Mouse (Mus musculus) forebrain, embryonic 11.5 days (tissue): Measurements from ENCODE around the gene Arhgef11. TPM values are rescaled to one million over a fixed set of nuclear protein-coding genes. Genes with fewer than 3 reads are reported as not detected.
A peak's percentile ranks its signal among the peaks of the same experiment; 100 is the strongest.
"Not testable (repeated sequence)": the region's sequence is repeated elsewhere in the genome, so short reads cannot be mapped to it uniquely, and the experiment has no call there.

Source experiments
- ATAC-seq: fragments of 200-750 bp; cut with Nextera tagmentation; replicated peaks from 2 replicates; pipeline ENCODE4 v1.8.0; 2017; ENCODE audit warnings: moderate TSS enrichment; ENCODE audit not compliant: low FRiP score
- DNase-seq: peaks from one replicate; pipeline ENCODE4 v3.0.0-alpha.2; 2017; ENCODE audit warnings: low spot score
- H3K27ac ChIP-seq: fragments of 300-500 bp; sonication (generic); 2 replicates; pipeline ENCODE4 v1.5.1; 2014; ENCODE audit warnings: low read depth, low read length
- H3K27me3 ChIP-seq: fragments of 300-500 bp; sonication (generic); 2 replicates; pipeline ENCODE4 v1.6.1; 2014; ENCODE audit warnings: mild to moderate bottlenecking, low read length, mixed read lengths; ENCODE audit not compliant: control insufficient read depth, insufficient read depth
- H3K36me3 ChIP-seq: fragments of 300-500 bp; sonication (generic); 2 replicates; pipeline ENCODE4 v1.6.1; 2014; ENCODE audit warnings: mild to moderate bottlenecking, low read length, moderate library complexity, mixed read lengths; ENCODE audit not compliant: control insufficient read depth, insufficient read depth
- H3K4me1 ChIP-seq: fragments of 300-500 bp; sonication (generic); replicated peaks from 2 replicates; pipeline ENCODE4 v1.6.1; 2014; ENCODE audit warnings: low read length, mixed read lengths; ENCODE audit not compliant: control insufficient read depth, insufficient read depth
- H3K4me2 ChIP-seq: fragments of 300-500 bp; sonication (generic); 2 replicates; pipeline ENCODE4 v1.6.1; 2014; ENCODE audit warnings: low read depth, mild to moderate bottlenecking, low read length, moderate library complexity, mixed read lengths; ENCODE audit not compliant: severe bottlenecking
- H3K4me3 ChIP-seq: fragments of 300-500 bp; sonication (generic); 2 replicates; pipeline ENCODE4 v1.5.1; 2014; ENCODE audit warnings: low read depth, low read length
- H3K9ac ChIP-seq: fragments of 300-500 bp; sonication (generic); 2 replicates; pipeline ENCODE4 v1.6.1; 2014; ENCODE audit warnings: low read length
- H3K9me3 ChIP-seq: fragments of 300-500 bp; sonication (generic); 2 replicates; pipeline ENCODE4 v1.6.1; 2016; ENCODE audit warnings: low read length, mixed read lengths; ENCODE audit not compliant: control insufficient read depth
- WGBS: fragments of 180-500 bp; shearing (Covaris S2); extraction: QIAGEN DNeasy Blood & Tissue Kit; methylation state at CpG from one replicate; pipeline ENCODE4 v1.1.7; 2014; 5-methylcytosine and 5-hydroxymethylcytosine counted together
- polyA plus RNA-seq: library from polyadenylated mRNA; unstranded; fragments of >200 nt; fragmentation: Nextera tagmentation; extraction: Ambion mirVana; gene quantifications from 2 replicates; pipeline ENCODE4 v1.2.1, GENCODE M21; 2014

Arhgef11 gene
- 17.3 and 20.1 TPM in 2 replicates for polyA plus RNA-seq

DNA sequence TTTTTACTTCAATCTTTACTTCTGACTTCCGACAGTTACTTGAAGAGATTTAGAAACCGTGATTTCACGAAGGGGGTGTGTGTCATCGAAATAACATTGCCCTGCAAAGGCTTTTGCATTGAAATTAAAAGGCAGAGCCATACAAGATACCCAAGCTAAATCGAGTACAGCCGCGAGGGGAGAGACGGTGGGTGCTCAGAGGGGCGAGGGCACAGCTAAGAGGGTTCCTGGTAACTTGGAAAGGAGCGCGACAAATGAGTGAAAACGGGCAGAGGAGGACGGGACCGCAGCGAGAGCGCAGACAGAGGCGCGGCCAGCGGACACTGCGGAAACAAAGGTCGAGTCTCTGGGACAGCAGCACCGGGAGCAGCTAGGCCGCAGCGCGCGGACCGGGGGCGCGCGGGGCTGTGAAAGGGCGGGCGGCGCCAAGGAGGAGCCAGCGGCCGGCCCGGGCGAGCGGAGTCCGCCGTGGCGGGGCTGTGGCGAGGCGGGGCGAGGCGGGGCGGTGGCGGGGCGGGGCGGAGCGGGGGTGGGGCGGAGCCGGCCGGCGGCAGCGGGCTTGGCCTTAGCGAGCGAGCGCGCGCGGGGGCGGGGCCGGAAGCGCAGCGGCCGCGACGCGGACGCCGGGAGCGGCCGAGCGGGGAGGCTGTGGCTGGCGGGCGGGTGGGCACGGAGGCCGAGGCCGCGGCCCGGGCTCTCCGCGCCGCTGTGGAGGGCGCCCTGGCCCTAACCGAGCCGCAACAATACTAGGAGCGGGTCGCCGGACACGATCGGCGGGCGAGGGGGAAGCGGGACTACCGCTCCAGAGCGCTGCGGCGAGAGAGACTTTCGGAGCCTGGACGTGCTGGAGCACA, at the start of gene Arhgef11:
Gene Arhgef11, plus strand, starts transcription at position 603 of the 854 bp plus-strand sequence.
- Histone ChIP-seq H3K27me3 (no peaks in the 10 kb centered on the region), H3K9ac (peak within 1 kb of the TSS; percentile 87), H3K36me3 (no peaks in the 10 kb centered on the region), H3K4me1 (peaks cover 21% of the 10 kb centered on the region), H3K4me3 (peak within 1 kb of the TSS; percentile 78), H3K9me3 (no peaks in the 10 kb centered on the region), H3K27ac (peak within 1 kb of the TSS; percentile 81), H3K4me2 (peak within 1 kb of the TSS; percentile 78)
- DNase-seq: peak; percentile 93
- peak; percentile 94 for ATAC-seq
- 1% methylated on average over 74 of the region's 101 CpGs for WGBS

DNA sequence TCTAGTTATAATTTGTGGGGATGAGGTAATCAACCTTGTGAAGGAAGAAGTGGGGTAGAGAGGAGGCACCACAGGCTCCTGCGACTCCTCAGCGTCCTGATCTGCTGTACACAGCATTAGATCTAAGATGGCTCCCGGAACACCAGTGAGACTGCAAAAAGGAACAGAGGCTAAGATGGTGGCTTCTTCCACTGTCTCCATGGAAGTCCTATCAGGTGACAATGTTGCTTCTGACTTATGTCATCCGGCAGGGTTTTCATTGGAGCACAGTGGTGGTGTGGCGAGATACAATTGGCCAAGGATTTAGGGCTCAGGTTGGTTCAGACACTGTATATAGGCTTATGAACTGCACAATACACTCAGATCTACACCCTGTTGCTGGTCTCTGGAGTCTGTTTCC, 48.7 kb upstream of the Arhgef11 start:
- Histone ChIP-seq H3K9ac (no peak overlapping the region), H3K36me3 (no peaks in the 10 kb centered on the region), H3K4me2 (no peak overlapping the region), H3K27me3 (no peaks in the 10 kb centered on the region), H3K27ac (no peak overlapping the region), H3K4me1 (no peaks in the 10 kb centered on the region), H3K4me3 (no peak overlapping the region), H3K9me3 (no peaks in the 10 kb centered on the region)
- 96% methylated on average over 5 of the region's 5 CpGs for WGBS
- ATAC-seq: no peak
- DNase-seq: no peak

DNA sequence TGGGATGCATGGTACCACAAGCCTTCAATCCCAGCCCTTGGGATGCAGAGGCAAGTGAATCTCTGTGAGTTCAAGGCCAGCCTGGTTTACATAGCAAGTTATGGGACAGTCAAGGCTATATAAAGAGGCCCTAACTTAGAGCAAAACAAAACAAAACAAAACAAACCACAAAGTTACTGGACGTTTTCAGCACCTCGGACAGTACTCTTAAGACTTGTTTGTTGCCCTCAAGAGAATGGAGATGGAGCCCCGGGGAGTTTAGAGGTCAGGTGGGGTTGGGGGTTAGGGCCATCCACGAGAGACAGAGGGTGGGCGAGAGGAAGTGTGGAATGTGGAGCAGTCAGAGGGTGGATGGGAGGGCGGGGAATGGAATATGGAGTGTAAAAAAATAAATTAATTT, 41.6 kb upstream of the Arhgef11 start:
- ATAC-seq (no peak), DNase-seq (no peak)
- no peaks in the 10 kb centered on the region for H3K36me3 ChIP-seq
- H3K27ac ChIP-seq: no peak overlapping the region
- H3K4me1 ChIP-seq: no peaks in the 10 kb centered on the region
- H3K9ac ChIP-seq: no peak overlapping the region
- WGBS: 33% methylated on average over 6 of the region's 6 CpGs
- no peak overlapping the region for H3K4me2 ChIP-seq
- H3K27me3 ChIP-seq: no peaks in the 10 kb centered on the region
- no peaks in the 10 kb centered on the region for H3K9me3 ChIP-seq
- H3K4me3 ChIP-seq: no peak overlapping the region

GRCm38 (mm10) chr3:87582259-87582658, 35.1 kb upstream of the Arhgef11 start:
- Histone ChIP-seq H3K27ac (no peak overlapping the region), H3K4me1 (no peaks in the 10 kb centered on the region), H3K36me3 (no peaks in the 10 kb centered on the region), H3K9ac (no peak overlapping the region), H3K4me2 (no peak overlapping the region), H3K27me3 (no peaks in the 10 kb centered on the region), H3K9me3 (no peaks in the 10 kb centered on the region), H3K4me3 (no peak overlapping the region)
- WGBS: 94% methylated on average over 4 of the region's 4 CpGs
- ATAC-seq (no peak), DNase-seq (no peak)

DNA sequence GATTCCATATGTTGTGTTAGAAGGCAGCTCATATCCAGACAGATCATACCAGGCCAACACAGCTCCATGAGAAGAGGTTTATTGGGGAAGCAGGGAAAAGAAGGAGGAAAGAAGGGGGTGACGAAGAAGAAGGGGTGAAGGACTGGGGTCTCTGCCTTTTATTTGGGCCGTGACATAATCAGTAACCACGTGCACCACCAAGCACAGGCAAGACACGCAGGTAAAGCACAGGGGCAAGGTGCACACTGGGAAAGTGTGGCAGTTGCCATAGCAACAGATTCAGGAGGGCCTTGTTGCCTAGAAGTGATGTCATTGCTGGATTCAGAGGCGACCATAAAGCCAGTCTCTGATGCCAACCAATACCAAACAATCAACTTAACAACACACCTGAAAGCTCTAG, 23.6 kb upstream of the Arhgef11 start:
- Histone ChIP-seq H3K36me3 (no peaks in the 10 kb centered on the region), H3K4me3 (no peak overlapping the region), H3K4me1 (no peaks in the 10 kb centered on the region), H3K9ac (no peak overlapping the region), H3K27ac (no peak overlapping the region), H3K27me3 (no peaks in the 10 kb centered on the region), H3K9me3 (no peaks in the 10 kb centered on the region), H3K4me2 (no peak overlapping the region)
- ATAC-seq (no peak), DNase-seq (no peak)
- WGBS: 75% methylated on average over 5 of the region's 5 CpGs

DNA sequence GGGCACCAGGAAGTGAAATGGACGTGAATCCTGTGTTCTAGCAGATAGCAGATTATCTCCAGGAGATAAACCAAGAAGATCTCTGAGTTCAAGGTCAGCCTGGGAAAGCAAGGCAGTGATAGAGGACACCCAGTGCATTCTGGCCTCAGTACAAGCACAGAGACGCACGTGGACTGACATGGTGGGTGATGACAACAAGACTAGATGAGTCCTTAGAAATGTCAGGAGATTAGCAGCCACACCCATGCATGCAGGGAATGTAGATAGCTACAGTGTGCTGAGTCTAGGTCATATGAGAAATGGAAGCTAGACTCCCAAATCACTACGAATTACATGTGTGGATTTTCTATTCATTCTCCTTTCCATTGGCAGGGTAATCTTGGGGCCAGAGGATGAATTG, 22.0 kb upstream of the Arhgef11 start:
- not testable (repeated sequence) for H3K4me1 ChIP-seq, ATAC-seq, H3K9ac ChIP-seq, DNase-seq, H3K27me3 ChIP-seq, H3K36me3 ChIP-seq, H3K4me2 ChIP-seq, H3K9me3 ChIP-seq, H3K27ac ChIP-seq, H3K4me3 ChIP-seq
- 82% methylated on average over 4 of the region's 4 CpGs for WGBS

- H3K27me3 ChIP-seq, H3K4me3 ChIP-seq, H3K4me1 ChIP-seq, H3K36me3 ChIP-seq, H3K9me3 ChIP-seq, H3K4me2 ChIP-seq, H3K27ac ChIP-seq, H3K9ac ChIP-seq, DNase-seq, ATAC-seq: not testable (repeated sequence)
- 92% methylated on average over 15 of the region's 15 CpGs for WGBS
Observed at GRCm38 (mm10) chr3:87601077-87601476, 16.3 kb upstream of the Arhgef11 start.

DNA sequence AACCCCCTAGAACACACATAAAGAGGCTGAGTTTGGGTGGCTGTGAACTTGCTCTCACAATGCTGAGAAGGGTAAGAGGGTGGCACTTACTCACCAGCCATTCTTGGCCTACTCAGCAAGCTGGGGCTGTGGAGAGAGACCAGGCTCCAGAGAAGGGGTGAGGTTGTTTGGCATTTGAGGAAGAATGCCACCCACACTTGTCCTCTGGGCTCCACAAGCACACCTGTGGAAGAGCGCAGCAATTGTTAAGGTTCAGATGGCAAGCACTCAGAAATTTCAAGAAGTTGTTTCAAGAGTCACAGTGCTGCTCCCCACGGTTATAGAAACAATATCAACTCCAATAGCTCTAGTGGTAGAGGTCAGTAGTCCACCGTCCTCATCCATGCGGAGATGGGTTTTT, 1.0 kb upstream of the Arhgef11 start:
- Histone ChIP-seq H3K9ac (peak overlapping the region; percentile 87; the same call in 1 of the 2 replicates), H3K4me2 (no peak overlapping the region), H3K9me3 (no peaks in the 10 kb centered on the region), H3K27me3 (no peaks in the 10 kb centered on the region), H3K27ac (no peak overlapping the region), H3K4me1 (peaks cover 21% of the 10 kb centered on the region), H3K36me3 (no peaks in the 10 kb centered on the region), H3K4me3 (no peak overlapping the region; the same call in 1 of the 2 replicates)
- no peak for DNase-seq
- 71% methylated on average over 4 of the region's 4 CpGs for WGBS
- no peak for ATAC-seq

GRCm38 (mm10) chr3:87617811-87618130, 412 bp downstream of the Arhgef11 start:
- DNase-seq (no peak), ATAC-seq (no peak)
- no peaks in the 10 kb centered on the region for H3K9me3 ChIP-seq
- no peaks in the 10 kb centered on the region for H3K27me3 ChIP-seq
- whole genome bisulfite sequencing: 1% methylated on average over 6 of the region's 6 CpGs
- H3K4me3 ChIP-seq: peak overlapping the region; percentile 78
- H3K9ac ChIP-seq: peak overlapping the region; percentile 87
- peaks cover 21% of the 10 kb centered on the region for H3K4me1 ChIP-seq
- peak overlapping the region; percentile 78; the same call in 1 of the 2 replicates for H3K27ac ChIP-seq
- peak overlapping the region; percentile 78 for H3K4me2 ChIP-seq
- no peaks in the 10 kb centered on the region for H3K36me3 ChIP-seq
